8 mouse cellular contexts compared by ENCODE assay signal in genomic region chr10:41682546-41683393, GRCm38 (mm10). TPM values are rescaled to one million over a fixed set of nuclear protein-coding genes. Genes with fewer than 3 reads are reported as not detected.
DNase-seq lines count a peak whose midpoint lies in the region; ATAC-seq lines count a peak whose summit lies in the region.

No protein-coding gene starts in this region.

- DNase-seq in T-cell, adult 2 months (ENCODE audit: low spot score) = peak; percentile 81
- peak; percentile 91 for DNase-seq in cerebellum, adult 9-10 months
- DNase-seq in frontal cortex, postnatal 10 days (ENCODE audit: low spot score in 2 of 2) = peak; percentile 56 to 84
- DNase-seq in left cerebral cortex, adult 9 months (ENCODE audit: low spot score in 2 of 2) = peak; percentile 39 to 90
- peak; percentile 78 for DNase-seq in midbrain, embryonic 10.5 days (ENCODE audit: low spot score)
- DNase-seq in right cerebral cortex, postnatal 4 days = peak; percentile 89
- DNase-seq in yolk sac, embryonic 10.5 days (ENCODE audit: low spot score) = peak; percentile 69

- ATAC-seq in hindbrain, embryonic 15.5 days (ENCODE audit: low FRiP score, low read depth) = peak; percentile 65; the same call in 1 of the 2 replicates

- 41% methylated on average over 16 of the region's 16 CpGs for WGBS in hindbrain, embryonic 15.5 days
- whole genome bisulfite sequencing in midbrain, embryonic 10.5 days = 45% methylated on average over 16 of the region's 16 CpGs

- no peak overlapping the region for H3K9ac ChIP-seq in hindbrain, embryonic 15.5 days

- no peak overlapping the region for H3K4me2 ChIP-seq in hindbrain, embryonic 15.5 days

- H3K27me3 ChIP-seq in hindbrain, embryonic 15.5 days = peaks cover 11% of the 10 kb centered on the region
- peaks cover 28% of the 10 kb centered on the region for H3K27me3 ChIP-seq in midbrain, embryonic 10.5 days (ENCODE audit: low read depth, poor library complexity, severe bottlenecking)

- no peak overlapping the region for H3K27ac ChIP-seq in hindbrain, embryonic 15.5 days (replicated peaks)
- no peak overlapping the region for H3K27ac ChIP-seq in midbrain, embryonic 10.5 days (replicated peaks)

- peaks cover 7% of the 10 kb centered on the region for H3K4me1 ChIP-seq in hindbrain, embryonic 15.5 days (replicated peaks)
- peaks cover 15% of the 10 kb centered on the region for H3K4me1 ChIP-seq in midbrain, embryonic 10.5 days

- no peaks in the 10 kb centered on the region for H3K9me3 ChIP-seq in hindbrain, embryonic 15.5 days
- no peaks in the 10 kb centered on the region; the same call in 1 of the 2 replicates for H3K9me3 ChIP-seq in midbrain, embryonic 10.5 days (replicated peaks)

- H3K36me3 ChIP-seq in hindbrain, embryonic 15.5 days = no peaks in the 10 kb centered on the region
- H3K36me3 ChIP-seq in midbrain, embryonic 10.5 days = no peaks in the 10 kb centered on the region

- H3K4me3 ChIP-seq in hindbrain, embryonic 15.5 days = no peak overlapping the region
- no peak overlapping the region for H3K4me3 ChIP-seq in midbrain, embryonic 10.5 days

RNA-seq across cellular contexts. Expression of gene Ccdc162, which starts 33.7 kb away (rescaled TPM):
- 0.92 and 1.8 TPM in 2 replicates for polyA plus RNA-seq in hindbrain, embryonic 15.5 days (2015; fragmentation: Nextera tagmentation; extraction: Ambion mirVana)
- 0.32 and 0.34 TPM in 2 replicates for polyA plus RNA-seq in midbrain, embryonic 10.5 days (2016; fragmentation: Nextera tagmentation; extraction: Ambion mirVana)
